Comparison of ENCODE assay signal across 12 mouse cellular contexts in genomic region chr2:32787176-32787575, GRCm38 (mm10). TPM values are rescaled to one million over a fixed set of nuclear protein-coding genes. Genes with fewer than 3 reads are reported as not detected.
A peak's percentile ranks its signal among the peaks of the same experiment; 100 is the strongest.
DNase-seq lines count a peak whose midpoint lies in the region; ATAC-seq and TF ChIP-seq lines count a peak whose summit lies in the region.
"Had no signal": no experiment of that assay in that cellular context is flagged by ENCODE, and none has a peak within 500 bp of the region (broad histone marks: within the 10 kb centered on the region; RNA-seq: fewer than 3 reads in every experiment).

No protein-coding gene starts in this region.

- H3K36me3 ChIP-seq in kidney, postnatal 0 days (ENCODE audit: insufficient read depth, low read length), result no peaks in the 10 kb centered on the region
- peaks cover 9% of the 10 kb centered on the region; the same call in 1 of the 2 replicates for H3K36me3 ChIP-seq in E14TG2a.4 (ENCODE audit: insufficient read depth, low read length)

- H3K27me3 ChIP-seq in kidney, postnatal 0 days (ENCODE audit: insufficient read depth, low read length), result no peaks in the 10 kb centered on the region
- no peaks in the 10 kb centered on the region for H3K27me3 ChIP-seq in E14TG2a.4 (ENCODE audit: insufficient read depth, low read length)

- no peak overlapping the region for H3K9ac ChIP-seq in kidney, postnatal 0 days (ENCODE audit: low read depth, low read length)

- no peak overlapping the region for H3K4me2 ChIP-seq in kidney, postnatal 0 days (ENCODE audit: low read length)

- no peaks in the 10 kb centered on the region for H3K9me3 ChIP-seq in kidney, postnatal 0 days (replicated peaks; ENCODE audit: low read length)
- H3K9me3 ChIP-seq in E14TG2a.4 (ENCODE audit: low read length), result no peaks in the 10 kb centered on the region

- no peak overlapping the region for H3K27ac ChIP-seq in kidney, postnatal 0 days

- peak; percentile 62 for DNase-seq in cerebellum, adult 8-10 months
- DNase-seq in cerebellum, adult 11 months, result no peak
- DNase-seq in kidney, postnatal 0 days (ENCODE audit: low spot score), result peak; percentile 53
- DNase-seq in kidney, adult 11 months, result no peak
- DNase-seq in induced T-regulatory cell, adult 2 months (ENCODE audit: low read depth), result peak; percentile 73
- no peak for DNase-seq in adrenal gland, postnatal 14 days
- DNase-seq in adrenal gland, adult 2 months, result no peak
- DNase-seq: kidney, adult 18-20 months; left cerebral cortex, postnatal 4 days had no signal

- no peaks in the 10 kb centered on the region for H3K4me1 ChIP-seq in kidney, postnatal 0 days (replicated peaks; ENCODE audit: insufficient read depth, low read length)
- H3K4me1 ChIP-seq in E14TG2a.4 (replicated peaks; ENCODE audit: low read depth, low read length), result peaks cover 45% of the 10 kb centered on the region

- TF ChIP-seq CTCF in kidney, postnatal 0 days (IDR thresholded peaks at IDR 0.05; ENCODE audit: low read depth), result peak; percentile 70
- peak; percentile 49 for TF ChIP-seq CTCF in E14TG2a.4 (conservative IDR thresholded peaks at IDR 0.05; ENCODE audit: low read length)

- ATAC-seq in kidney, postnatal 0 days (replicated peaks; ENCODE audit: low FRiP score, low read depth), result no peak
- ATAC-seq: midbrain, embryonic 16.5 days had no signal

- H3K4me3 ChIP-seq in kidney, postnatal 0 days (replicated peaks; ENCODE audit: low read depth, low read length), result no peak overlapping the region
- no peak overlapping the region for H3K4me3 ChIP-seq in E14TG2a.4 (replicated peaks; ENCODE audit: low read length)

- WGBS in kidney, postnatal 0 days, result 50% methylated on average over 6 of the region's 6 CpGs

RNA-seq across cellular contexts. Expression of gene Cfap157, which starts 2.9 kb away (rescaled TPM):
- 0.45 and 0.48 TPM in 2 replicates for polyA plus RNA-seq in kidney, postnatal 0 days (2015; fragmentation: Nextera tagmentation; extraction: Ambion mirVana)
- not detected in 2 replicates for total RNA-seq in adrenal gland, postnatal 14 days (2021)
- total RNA-seq in adrenal gland, adult 2 months (2021), result not detected
- polyA plus RNA-seq in adrenal gland, adult 2 months (2012; rRNA removed), result not detected in 2 replicates
- total RNA-seq: heart, adult 18-20 months had no signal

RNA-seq across cellular contexts. Expression of gene Ptrh1, which starts 11.6 kb away (rescaled TPM):
- polyA plus RNA-seq in kidney, postnatal 0 days (2015; fragmentation: Nextera tagmentation; extraction: Ambion mirVana), result 7.0 and 7.8 TPM in 2 replicates
- total RNA-seq in adrenal gland, postnatal 14 days (2021), result 5.1 and 5.9 TPM in 2 replicates
- 10 to 100 TPM in 1 of 2 experiments, 1 to 10 TPM in 1; 4.0 to 14.3 TPM for total RNA-seq in adrenal gland, adult 2 months (2021)
- polyA plus RNA-seq in adrenal gland, adult 2 months (2012; rRNA removed), result 5.0 and 6.3 TPM in 2 replicates

RNA-seq across cellular contexts. Expression of gene Ttc16, which starts 11.7 kb away (rescaled TPM):
- 0.13 and 0.18 TPM in 2 replicates for polyA plus RNA-seq in kidney, postnatal 0 days (2015; fragmentation: Nextera tagmentation; extraction: Ambion mirVana)
- total RNA-seq in adrenal gland, postnatal 14 days (2021), result 0.26 TPM in 1 of 2 replicates, not detected in the other
- under 1 TPM; 0.24 to 0.35 TPM for total RNA-seq in adrenal gland, adult 2 months (2021)
- polyA plus RNA-seq in adrenal gland, adult 2 months (2012; rRNA removed), result 0.31 and 0.37 TPM in 2 replicates

RNA-seq across cellular contexts. Expression of gene Tor2a, which starts 30.1 kb away (rescaled TPM):
- 74.9 and 79.4 TPM in 2 replicates for polyA plus RNA-seq in kidney, postnatal 0 days (2015; fragmentation: Nextera tagmentation; extraction: Ambion mirVana)
- 25.3 and 26.8 TPM in 2 replicates for total RNA-seq in adrenal gland, postnatal 14 days (2021)
- total RNA-seq in adrenal gland, adult 2 months (2021), result 10 to 100 TPM; 18.7 to 26.5 TPM
- 70.6 and 74.0 TPM in 2 replicates for polyA plus RNA-seq in adrenal gland, adult 2 months (2012; rRNA removed)

RNA-seq across cellular contexts. Expression of gene 6330409D20Rik, which starts 46.4 kb away (rescaled TPM):
- 0.11 TPM in 1 of 2 replicates, not detected in the other for polyA plus RNA-seq in kidney, postnatal 0 days (2015; fragmentation: Nextera tagmentation; extraction: Ambion mirVana)
- total RNA-seq in adrenal gland, postnatal 14 days (2021), result not detected in 2 replicates
- total RNA-seq in adrenal gland, adult 2 months (2021), result not detected
- polyA plus RNA-seq in adrenal gland, adult 2 months (2012; rRNA removed), result not detected in 2 replicates
- total RNA-seq: heart, adult 18-20 months had no signal

Comparison
In these comparisons a context has a peak if more than half of its experiments do, and no peak if none do; other contexts are left out.
1. DNase-seq: peak in cerebellum, adult 8-10 months (single experiment), kidney, postnatal 0 days (single experiment) and induced T-regulatory cell, adult 2 months (single experiment); none in cerebellum, adult 11 months (single experiment), kidney, adult 11 months (single experiment), adrenal gland, postnatal 14 days (single experiment) and adrenal gland, adult 2 months (single experiment).